Mouse (Mus musculus) bone marrow, adult 2 months (tissue): ENCODE results near the gene Phkg1.

Source experiments
- CTCF ChIP-seq: fragments of 200-500 bp; IDR thresholded peaks from 2 replicates; pipeline ENCODE4 v1.5.1; 2011; ENCODE audit warnings: low read length, control low read depth; ENCODE audit not compliant: control insufficient read depth, insufficient read depth
- POLR2A ChIP-seq: fragments of 200-500 bp; IDR thresholded peaks from 2 replicates; pipeline ENCODE4 v1.6.1; 2011; ENCODE audit warnings: low read depth, mild to moderate bottlenecking, control low read depth, low read length, borderline replicate concordance; ENCODE audit not compliant: control insufficient read depth

GRCm38 (mm10) chr5:129936941-129937340, 38.6 kb upstream of the Phkg1 start:
- TF ChIP-seq CTCF (no peak), POLR2A (no peak)
